Mouse (Mus musculus) adrenal gland, postnatal 25 days (tissue): Measurements from ENCODE around the gene Vmp1. TPM values are rescaled to one million over a fixed set of nuclear protein-coding genes. Genes with fewer than 3 reads are reported as not detected.

ENCODE experiments used
- DNase-seq: peaks from one replicate; pipeline ENCODE4 v3.0.0; 2021; ENCODE audit warnings: mixed read lengths
- microRNA-seq, 2 experiments: library from miRNA; unstranded; fragments of <30 nt; microRNA quantifications; one replicate each; pipeline ENCODE4 v1.2.0; 2021
- total RNA-seq: library from RNA; stranded (reverse); gene quantifications from 2 replicates; pipeline ENCODE4 v1.2.3, GENCODE M21; 2021

The Vmp1 gene
- total RNA-seq, 1 experiment from 2014 or later = 162 TPM

DNA sequence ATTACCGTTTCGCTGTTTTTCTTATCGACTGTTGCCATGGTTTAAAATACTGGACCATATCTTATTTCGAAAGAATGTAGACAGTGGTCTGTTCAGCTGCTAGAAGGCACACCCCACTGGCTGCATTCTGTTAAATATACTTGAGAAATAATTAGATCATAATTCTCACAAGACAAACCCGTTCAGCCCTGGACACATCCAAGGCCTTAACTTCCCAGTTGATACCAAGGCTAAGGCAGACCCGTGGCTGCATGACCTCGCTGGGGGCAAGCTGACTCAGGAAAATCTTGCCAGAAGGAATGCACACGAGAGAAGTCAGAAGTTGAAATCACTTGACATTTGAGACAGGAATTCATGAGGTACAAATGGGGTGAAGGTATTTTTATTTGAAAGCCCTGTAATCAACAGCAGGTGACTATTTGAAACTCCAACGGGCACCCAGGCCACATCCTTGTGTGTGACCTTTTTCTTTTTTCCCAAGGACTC, 113.3 kb downstream of the Vmp1 start:
- DNase-seq = peak; percentile 42

DNA sequence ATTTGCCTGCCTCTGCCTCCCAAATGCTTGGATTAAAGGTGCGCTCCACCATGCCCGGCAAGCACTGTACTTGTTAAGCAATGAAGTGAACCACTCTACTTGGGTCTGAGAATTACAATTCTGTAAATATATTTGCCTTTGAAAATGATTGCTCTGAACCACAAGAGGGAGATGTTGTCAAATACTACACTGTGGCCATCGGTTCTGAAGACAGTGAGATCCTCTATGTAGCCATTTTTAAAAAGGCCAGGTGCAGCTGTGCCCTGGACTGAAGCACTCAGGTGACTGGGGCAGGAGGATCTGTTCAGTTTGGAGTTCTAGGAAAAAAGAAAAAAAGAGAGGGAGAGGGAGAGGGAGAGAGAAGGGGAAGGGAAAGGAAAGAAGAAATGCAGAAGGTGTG, 115.2 kb downstream of the Vmp1 start:
- DNase-seq = no peak

DNA sequence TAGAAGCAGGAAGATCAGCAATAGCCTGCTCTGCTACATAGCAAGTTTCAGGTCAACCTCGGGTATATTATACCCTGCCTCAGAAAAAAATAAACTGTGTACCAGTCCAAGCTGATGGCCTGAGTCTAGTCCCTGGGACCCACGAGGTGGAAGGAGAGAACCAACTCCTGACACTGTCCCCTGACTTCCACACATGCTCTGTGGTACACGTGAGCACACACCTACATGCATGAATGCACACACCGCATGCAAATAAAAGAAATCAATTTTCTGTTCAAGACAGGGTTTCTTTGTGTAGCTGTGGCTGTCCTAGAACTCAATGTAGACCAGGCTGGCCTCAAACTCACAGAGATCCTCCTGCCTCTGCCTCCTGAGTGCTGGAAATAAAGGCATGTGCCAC, 125.4 kb downstream of the Vmp1 start:
- no peak for DNase-seq

DNA sequence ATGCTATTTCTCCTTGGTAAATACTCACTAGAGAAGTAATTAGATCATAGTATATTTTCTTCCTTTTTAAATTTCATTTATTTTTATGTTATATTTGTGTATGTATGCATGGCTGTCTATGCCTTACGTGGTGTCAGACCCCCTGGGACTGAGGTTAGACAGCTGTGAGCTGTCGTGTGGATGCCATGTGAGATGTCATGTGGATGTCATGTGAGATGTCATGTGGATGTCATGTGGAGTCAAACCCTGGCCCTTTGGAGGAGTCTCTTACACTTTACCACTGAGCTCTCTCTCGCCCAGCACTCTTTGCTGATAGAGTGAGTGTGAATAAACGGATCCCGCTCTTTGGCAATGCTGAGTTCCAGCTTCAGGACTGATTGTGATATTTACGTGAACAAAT, 130.1 kb downstream of the Vmp1 start:
- no peak for DNase-seq

DNA sequence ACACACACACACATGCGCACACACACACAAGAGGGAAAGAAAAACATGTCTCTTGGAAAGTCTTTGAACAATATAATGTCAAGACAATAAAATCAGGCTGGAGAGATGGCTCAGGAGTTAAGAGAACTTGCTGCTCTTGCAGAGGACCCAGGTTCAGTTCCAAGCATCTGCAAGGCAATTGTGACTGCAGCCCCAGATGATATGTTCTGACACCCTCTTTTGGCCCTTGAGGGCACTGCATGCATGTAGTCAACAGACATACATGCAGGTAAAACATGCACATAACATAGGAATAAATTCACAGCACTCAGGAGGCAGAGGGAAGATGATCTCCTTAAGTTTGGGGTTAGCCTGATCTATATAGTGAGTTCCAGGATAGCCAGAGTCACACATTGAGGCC, 136.2 kb downstream of the Vmp1 start:
- no peak for DNase-seq

DNA sequence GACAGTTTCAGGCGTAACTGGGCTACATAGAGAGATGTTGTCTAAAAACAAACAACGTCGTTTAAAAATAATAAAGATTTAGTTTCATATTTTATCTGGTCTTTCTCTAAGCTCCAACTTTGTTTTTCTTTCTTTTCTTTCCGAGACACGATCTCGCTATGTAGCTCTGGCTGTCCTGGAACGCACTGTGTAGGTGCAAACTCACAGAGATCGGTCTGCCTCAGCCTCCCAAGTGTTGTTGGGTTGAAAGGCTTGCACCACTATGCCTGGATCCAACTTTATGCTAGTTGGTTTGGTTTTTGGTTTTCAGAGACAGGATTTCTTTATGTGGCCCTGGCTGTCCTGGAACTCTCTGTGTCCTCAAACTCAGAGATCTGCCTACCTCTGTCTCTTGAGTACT, 138.1 kb downstream of the Vmp1 start:
- DNase-seq = no peak

DNA sequence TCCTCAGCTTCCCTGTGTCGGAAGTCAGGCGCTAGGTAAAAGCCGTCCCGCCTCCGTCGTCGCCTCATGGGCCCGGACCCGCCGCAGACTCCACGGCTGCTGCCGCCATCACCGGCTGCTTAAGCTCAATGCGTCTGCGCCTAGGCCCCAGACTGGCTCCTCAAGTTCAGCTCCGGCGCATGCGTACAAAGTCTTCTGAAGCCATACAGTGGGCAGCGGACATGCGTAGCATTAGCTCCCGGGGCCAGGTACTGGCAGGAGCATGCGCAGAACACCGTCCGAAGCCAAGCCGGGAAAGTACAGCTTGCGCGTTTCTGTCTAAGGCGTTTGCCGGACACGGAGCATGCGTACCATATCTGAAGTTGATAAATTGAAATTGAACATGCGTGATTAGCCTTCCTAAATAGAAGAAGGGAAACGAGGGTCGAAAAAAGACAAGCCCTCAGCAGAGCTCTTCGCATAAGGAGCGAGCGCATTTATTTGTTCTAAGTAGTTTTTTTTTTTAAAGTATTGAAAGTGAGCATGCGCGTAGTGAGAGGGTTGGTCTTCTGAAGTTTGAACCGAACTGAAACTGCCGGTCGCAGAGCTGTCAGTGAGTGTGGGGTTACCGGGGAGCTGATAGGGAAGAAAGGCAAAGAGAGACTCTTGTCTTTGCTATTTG, 138.9 kb downstream of the Vmp1 start, which contains the start of the genes Rps6kb1 and Tubd1:
Gene Rps6kb1 (minus strand): TSS at position 167 of the 661 bp plus-strand sequence.
Gene Tubd1 (plus strand): TSS at position 353 of the 661 bp plus-strand sequence.
- peak; percentile 99 for DNase-seq

DNA sequence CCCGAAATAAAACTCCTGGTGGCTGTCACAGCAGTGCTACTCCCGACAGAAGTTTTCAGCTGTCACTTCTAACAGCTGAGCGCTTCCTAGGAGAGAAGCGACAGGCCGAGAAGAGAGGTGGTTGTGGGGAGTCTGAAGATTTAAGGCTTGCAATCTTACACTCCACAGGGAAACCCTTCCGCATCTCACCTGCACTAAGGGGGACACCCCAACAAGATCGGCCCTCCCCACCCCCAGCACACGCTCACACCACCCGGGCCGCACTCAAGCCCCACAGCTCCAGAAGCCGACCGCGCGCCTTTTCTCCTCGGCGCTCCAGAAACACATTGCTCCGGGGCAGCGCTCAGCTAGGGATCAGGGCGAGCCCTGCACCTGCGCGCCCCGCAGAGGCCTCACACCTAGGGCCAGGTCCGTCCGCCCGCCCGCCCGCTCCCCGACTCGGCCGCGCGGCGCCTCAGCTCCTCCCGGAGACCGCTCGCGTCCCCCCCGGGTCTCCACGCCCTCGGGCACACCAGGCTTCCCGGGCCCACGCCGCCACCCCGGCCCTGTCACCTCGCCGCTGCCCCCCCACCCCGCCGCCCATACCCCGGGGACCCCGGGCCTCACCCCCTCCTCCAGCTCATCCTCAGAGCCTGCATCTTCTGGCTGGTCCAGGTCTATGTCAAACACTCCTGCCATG, 139.5 kb downstream of the Vmp1 start:
- DNase-seq = peak; percentile 45

DNA sequence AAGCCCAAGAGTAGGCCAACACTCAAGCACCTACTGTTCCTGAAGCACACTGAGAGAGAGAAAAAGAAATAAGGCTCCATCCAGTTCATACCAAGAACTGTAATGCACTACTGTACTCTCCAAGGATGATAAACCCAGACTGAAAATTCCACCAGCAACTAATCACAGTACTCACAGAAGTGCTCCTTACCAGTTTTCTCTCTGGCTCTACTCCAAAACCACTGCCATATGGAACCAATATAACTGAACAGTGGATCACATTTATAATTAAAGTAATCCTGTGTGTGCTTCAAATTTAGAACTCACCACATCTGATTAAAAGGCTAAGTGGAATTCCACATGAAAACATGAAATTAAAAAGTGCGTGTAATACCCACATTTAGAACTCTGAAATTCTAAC, 140.8 kb downstream of the Vmp1 start:
- DNase-seq = no peak

DNA sequence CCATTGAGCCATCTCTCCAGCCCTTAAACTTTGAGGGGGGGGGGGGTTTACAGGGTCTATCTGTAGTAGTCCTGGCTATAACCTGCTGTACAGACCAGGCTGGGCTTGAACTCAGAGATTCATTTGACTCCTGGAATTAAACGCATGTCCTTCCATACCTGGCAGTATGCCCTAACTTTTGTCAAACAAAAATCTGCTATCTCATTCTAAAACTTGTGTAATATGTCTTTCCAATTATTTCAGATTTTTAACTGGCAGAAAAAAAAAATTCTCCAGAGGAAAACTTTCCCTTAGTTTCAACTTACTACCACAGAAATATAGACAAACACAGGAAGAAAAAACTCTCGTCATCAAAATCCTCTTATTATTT, 143.2 kb downstream of the Vmp1 start:
- DNase-seq = no peak

DNA sequence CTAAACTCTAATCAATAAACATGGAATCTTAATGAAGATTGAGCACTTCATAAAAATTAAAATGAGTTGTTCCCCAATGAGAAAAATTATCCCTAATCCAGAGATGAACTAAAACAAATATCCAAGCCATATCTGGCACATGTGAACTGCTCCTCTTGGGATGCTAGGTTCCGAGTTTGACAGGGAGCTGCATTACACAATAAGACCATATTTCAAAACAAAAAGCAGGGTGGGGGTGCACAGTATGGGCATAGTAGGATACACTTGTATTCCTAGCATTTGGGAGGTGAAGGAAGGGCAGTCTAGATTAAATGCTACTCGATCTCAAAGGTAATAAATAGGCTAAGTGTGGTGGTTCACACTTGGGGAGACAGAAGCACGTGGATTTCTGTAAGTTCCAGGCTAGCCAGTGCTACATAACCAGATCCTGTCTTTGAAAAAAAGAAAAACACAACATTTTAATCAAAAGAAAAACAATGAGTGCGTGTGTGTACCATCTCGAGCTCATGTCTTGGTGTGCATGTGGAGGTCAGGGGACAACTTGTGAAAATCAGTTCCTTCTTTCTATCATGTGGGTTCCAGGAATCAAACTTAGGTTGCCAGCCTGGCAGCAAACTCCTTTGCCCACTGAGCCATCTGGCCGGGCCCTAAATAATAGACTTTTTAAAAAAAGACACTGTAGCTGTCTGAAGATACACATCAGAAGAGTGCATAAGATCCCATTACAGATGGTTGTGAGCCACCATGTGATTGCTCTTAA, 143.7 kb downstream of the Vmp1 start:
- no peak for DNase-seq

DNA sequence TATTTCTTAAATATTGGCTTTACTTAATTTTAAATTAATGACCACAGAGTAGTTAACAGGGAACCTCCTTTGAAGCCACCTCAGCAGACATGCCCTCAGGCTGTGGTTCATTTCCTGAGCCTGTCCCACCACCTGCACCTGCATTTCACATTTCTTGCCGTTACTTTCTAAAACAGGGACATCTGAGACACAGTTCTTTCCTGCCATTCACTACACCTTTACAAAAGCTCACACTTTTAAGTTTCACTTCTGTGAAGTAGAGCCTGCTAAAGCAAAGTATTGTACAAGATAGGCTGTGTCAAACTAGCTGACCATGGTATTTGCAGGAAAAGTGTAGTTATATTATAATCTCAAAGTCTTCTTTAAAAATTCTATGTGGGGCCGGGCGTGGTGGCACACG, 144.8 kb downstream of the Vmp1 start:
- DNase-seq = no peak

DNA sequence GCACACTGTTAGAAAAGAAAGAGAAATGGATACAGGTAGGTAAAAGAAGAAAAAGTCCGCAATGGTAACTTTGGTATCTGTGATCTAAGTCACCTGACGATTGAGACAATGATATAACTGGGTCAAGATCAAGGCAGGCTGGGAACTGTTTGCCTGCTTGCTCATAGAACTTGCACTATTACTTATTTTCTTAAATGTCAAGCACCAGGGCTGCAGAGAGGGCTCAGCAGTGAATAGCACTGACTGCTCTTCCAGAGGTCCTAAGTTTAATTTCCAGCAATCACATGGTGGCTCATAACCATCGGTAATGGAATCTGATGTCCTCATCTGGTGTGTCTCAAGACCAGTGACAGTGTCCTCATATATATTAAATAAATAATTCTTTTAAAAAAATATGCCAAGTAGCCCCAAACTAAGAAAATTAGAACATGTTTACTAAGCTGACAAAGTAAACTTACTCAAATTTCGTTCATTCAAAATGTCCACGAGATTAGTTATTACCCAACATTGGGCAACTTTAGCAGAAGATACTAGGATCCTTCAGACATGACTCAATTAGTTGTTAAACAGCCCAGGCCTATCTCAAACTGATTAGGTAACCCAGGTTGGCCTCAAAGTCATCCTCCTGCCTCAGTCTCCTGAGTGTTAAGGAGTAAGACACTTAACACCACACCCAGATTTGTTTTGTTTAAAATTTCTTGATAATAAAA, 149.3 kb downstream of the Vmp1 start:
- no peak for DNase-seq

Small RNAs within 50 kb of the gene (microRNA-seq; reads per million reads assigned to microRNA genes)
- 12,480 to 17,452 reads per million in 2 experiments for gene Mir21a

Other genes with a start within 250 kb of the Vmp1 start
- 29.6 and 36.7 TPM in 2 replicates for gene Rnft1, start 199.2 kb downstream of the Vmp1 start, total RNA-seq
- 41.3 and 44.1 TPM in 2 replicates for gene Rps6kb1, start 139.0 kb downstream of the Vmp1 start, total RNA-seq
- 8.5 and 10.5 TPM in 2 replicates for gene Tubd1, start 138.8 kb downstream of the Vmp1 start, total RNA-seq
- gene Ptrh2, start 149 bp upstream of the Vmp1 start, total RNA-seq = 18.2 and 18.8 TPM in 2 replicates
- gene Cltc, start 73.7 kb upstream of the Vmp1 start, total RNA-seq = 268 and 379 TPM in 2 replicates
- gene Dhx40, start 123.9 kb upstream of the Vmp1 start, total RNA-seq = 31.9 and 38.1 TPM in 2 replicates